Mouse (Mus musculus) heart, postnatal 4 days (tissue): ENCODE data around the gene Rtn1. TPM values are rescaled to one million over a fixed set of nuclear protein-coding genes. Genes with fewer than 3 reads are reported as not detected.
A peak's percentile ranks its signal among the peaks of the same experiment; 100 is the strongest.
"Not testable (repeated sequence)": the region's sequence is repeated elsewhere in the genome, so short reads cannot be mapped to it uniquely, and the experiment has no call there.

Source experiments
- DNase-seq: peaks from one replicate; pipeline ENCODE4 v3.0.0; 2021
- total RNA-seq, 2 experiments: library from RNA; stranded (reverse); gene quantifications; 2 replicates each; pipeline ENCODE4 v1.2.3; 2021

Rtn1 gene
- total RNA-seq, 2 experiments from 2014 or later = 7.3 to 9.7 TPM

GRCm38 (mm10) chr12:72323778-72324177 lies 85.1 kb downstream of the Rtn1 start:
- DNase-seq = no peak

- no peak for DNase-seq
These were observed 93.0 kb downstream of the Rtn1 start for GRCm38 (mm10) chr12:72315732-72316465.

GRCm38 (mm10) chr12:72310818-72311217 lies 98.0 kb downstream of the Rtn1 start:
- no peak for DNase-seq

- DNase-seq = no peak
These were observed 100.3 kb downstream of the Rtn1 start for GRCm38 (mm10) chr12:72308506-72308905.

GRCm38 (mm10) chr12:72306281-72306680 lies 102.6 kb downstream of the Rtn1 start:
- DNase-seq = no peak

- DNase-seq = no peak
These were observed 103.4 kb downstream of the Rtn1 start for GRCm38 (mm10) chr12:72305421-72305820.

- no peak for DNase-seq
These were observed 103.9 kb downstream of the Rtn1 start for GRCm38 (mm10) chr12:72304985-72305384.

GRCm38 (mm10) chr12:72304347-72304688 lies 104.5 kb downstream of the Rtn1 start:
- no peak for DNase-seq

- no peak for DNase-seq
These were observed 105.1 kb downstream of the Rtn1 start for GRCm38 (mm10) chr12:72303624-72304346.

- no peak for DNase-seq
These were observed 107.4 kb downstream of the Rtn1 start for GRCm38 (mm10) chr12:72301431-72301830.

GRCm38 (mm10) chr12:72300971-72301370 lies 107.9 kb downstream of the Rtn1 start:
- no peak for DNase-seq

- no peak for DNase-seq
These were observed 110.6 kb downstream of the Rtn1 start for GRCm38 (mm10) chr12:72298222-72298621.

- DNase-seq = no peak
These were observed 112.3 kb downstream of the Rtn1 start for GRCm38 (mm10) chr12:72296552-72296951.

GRCm38 (mm10) chr12:72293185-72293584 lies 115.7 kb downstream of the Rtn1 start:
- not testable (repeated sequence) for DNase-seq

- no peak for DNase-seq
These were observed 116.3 kb downstream of the Rtn1 start for GRCm38 (mm10) chr12:72292566-72292965.

- DNase-seq = no peak
These were observed 117.6 kb downstream of the Rtn1 start for GRCm38 (mm10) chr12:72291266-72291665.

GRCm38 (mm10) chr12:72288215-72288614 lies 120.6 kb downstream of the Rtn1 start:
- DNase-seq = no peak

- no peak for DNase-seq
These were observed 121.4 kb downstream of the Rtn1 start for GRCm38 (mm10) chr12:72287332-72288004.

GRCm38 (mm10) chr12:72285366-72286345 lies 123.2 kb downstream of the Rtn1 start:
- peak; percentile 12 for DNase-seq

- DNase-seq = no peak
These were observed 124.3 kb downstream of the Rtn1 start for GRCm38 (mm10) chr12:72284576-72284975.

- no peak for DNase-seq
These were observed 129.6 kb downstream of the Rtn1 start for GRCm38 (mm10) chr12:72279129-72279875.
